Mouse (Mus musculus): ENCODE data around the gene Dnmt1.

Gene Dnmt1

GRCm38 (mm10) chr9:20976961-20977689 is 17.4 kb upstream of the Dnmt1 start:
- DNase-seq (ENCODE audit: low read depth), result no peak

GRCm38 (mm10) chr9:20976216-20976960 is 16.7 kb upstream of the Dnmt1 start, which contains the start of gene S1pr2:
TSS of gene S1pr2 (minus strand) at chr9:20976781.
- peak; percentile 49 for DNase-seq (ENCODE audit: low read depth)

GRCm38 (mm10) chr9:20975431-20976215 is 15.9 kb upstream of the Dnmt1 start:
- no peak for DNase-seq (ENCODE audit: low read depth)

GRCm38 (mm10) chr9:20973682-20974075 is 14.0 kb upstream of the Dnmt1 start:
- no peak for DNase-seq (ENCODE audit: low read depth)

- no peak for DNase-seq (ENCODE audit: low read depth)
These were observed 13.5 kb upstream of the Dnmt1 start for GRCm38 (mm10) chr9:20973001-20973681.

- DNase-seq (ENCODE audit: low read depth), result no peak
These were observed 12.7 kb upstream of the Dnmt1 start for GRCm38 (mm10) chr9:20972141-20972992.

- no peak for DNase-seq (ENCODE audit: low read depth)
These were observed 12.1 kb upstream of the Dnmt1 start for GRCm38 (mm10) chr9:20971751-20972140.

- no peak for DNase-seq (ENCODE audit: low read depth)
These were observed 7.1 kb upstream of the Dnmt1 start for GRCm38 (mm10) chr9:20966747-20967146.

GRCm38 (mm10) chr9:20966008-20966407 is 6.3 kb upstream of the Dnmt1 start:
- DNase-seq (ENCODE audit: low read depth), result no peak

- no peak for DNase-seq (ENCODE audit: low read depth)
These were observed 5.9 kb upstream of the Dnmt1 start for GRCm38 (mm10) chr9:20965606-20966005.

GRCm38 (mm10) chr9:20961557-20961956 is 1.9 kb upstream of the Dnmt1 start:
- no peak for DNase-seq (ENCODE audit: low read depth)

GRCm38 (mm10) chr9:20956989-20957388 is 2.7 kb downstream of the Dnmt1 start:
- no peak for DNase-seq (ENCODE audit: low read depth)

- DNase-seq (ENCODE audit: low read depth), result peak; percentile 93
These were observed 7.0 kb downstream of the Dnmt1 start for GRCm38 (mm10) chr9:20952520-20953227.

GRCm38 (mm10) chr9:20951966-20952519 is 7.6 kb downstream of the Dnmt1 start:
- no peak for DNase-seq (ENCODE audit: low read depth)

GRCm38 (mm10) chr9:20951441-20951840 is 8.2 kb downstream of the Dnmt1 start:
- no peak for DNase-seq (ENCODE audit: low read depth)

- no peak for DNase-seq (ENCODE audit: low read depth)
These were observed 9.3 kb downstream of the Dnmt1 start for GRCm38 (mm10) chr9:20950419-20950818.

- no peak for DNase-seq (ENCODE audit: low read depth)
These were observed 13.4 kb downstream of the Dnmt1 start for GRCm38 (mm10) chr9:20946066-20946880.

- no peak for DNase-seq (ENCODE audit: low read depth)
These were observed 14.9 kb downstream of the Dnmt1 start for GRCm38 (mm10) chr9:20944697-20945370.

- DNase-seq (ENCODE audit: low read depth), result no peak
These were observed 15.8 kb downstream of the Dnmt1 start for GRCm38 (mm10) chr9:20943911-20944310.
